Mouse (Mus musculus) small intestine, adult 2 months (tissue): ENCODE data around the gene C1ra. TPM values are rescaled to one million over a fixed set of nuclear protein-coding genes. Genes with fewer than 3 reads are reported as not detected.

ENCODE experiments used
- H3K27ac ChIP-seq: fragments of 200-500 bp; 2 replicates; pipeline ENCODE4 v1.5.1; 2012; ENCODE audit warnings: low read depth, low read length, control low read depth, inconsistent platforms; ENCODE audit not compliant: insufficient read depth
- H3K27me3 ChIP-seq: fragments of 200-500 bp; 2 replicates; pipeline ENCODE4 v1.6.1; 2012; ENCODE audit warnings: mild to moderate bottlenecking, moderate library complexity, low read length, inconsistent platforms; ENCODE audit not compliant: control insufficient read depth, insufficient read depth
- H3K36me3 ChIP-seq: fragments of 200-500 bp; 2 replicates; pipeline ENCODE4 v1.6.1; 2012; ENCODE audit warnings: mild to moderate bottlenecking, low read length, control low read depth, inconsistent platforms; ENCODE audit not compliant: control insufficient read depth, insufficient read depth
- H3K4me1 ChIP-seq: fragments of 200-500 bp; 2 replicates; pipeline ENCODE4 v1.6.1; 2012; ENCODE audit warnings: low read length, inconsistent platforms, mixed read lengths; ENCODE audit not compliant: control insufficient read depth, insufficient read depth, insufficient read length
- H3K4me3 ChIP-seq: fragments of 200-500 bp; 2 replicates; pipeline ENCODE4 v1.5.1; 2012; ENCODE audit warnings: low read depth, mild to moderate bottlenecking, control low read depth, inconsistent platforms, low read length, moderate library complexity
- CTCF ChIP-seq: fragments of 200-500 bp; IDR thresholded peaks from 2 replicates; pipeline ENCODE4 v1.5.1; 2012; ENCODE audit warnings: low read depth, mild to moderate bottlenecking, control low read depth, inconsistent platforms, low read length, moderate library complexity, mixed read lengths; ENCODE audit not compliant: insufficient replicate concordance, insufficient read length; ENCODE audit errors: extremely low read depth
- POLR2A ChIP-seq: fragments of 200-500 bp; IDR thresholded peaks from 2 replicates; pipeline ENCODE4 v1.6.1; 2012; ENCODE audit warnings: low read depth, mild to moderate bottlenecking, control low read depth, inconsistent platforms, low read length, moderate library complexity
- WGBS: fragments of 180-500 bp; shearing (Covaris S2); methylation state at CpG from one replicate; pipeline ENCODE4 v1.1.7; 2018; 5-methylcytosine and 5-hydroxymethylcytosine counted together
- polyA plus RNA-seq: library from polyadenylated mRNA; depleted of rRNA; stranded (reverse); fragments of >200 nt; gene quantifications from 2 replicates; pipeline ENCODE4 v1.2.3, GENCODE M21; 2012

Gene C1ra
- polyA plus RNA-seq, 1 experiment, result 9.1 TPM

DNA sequence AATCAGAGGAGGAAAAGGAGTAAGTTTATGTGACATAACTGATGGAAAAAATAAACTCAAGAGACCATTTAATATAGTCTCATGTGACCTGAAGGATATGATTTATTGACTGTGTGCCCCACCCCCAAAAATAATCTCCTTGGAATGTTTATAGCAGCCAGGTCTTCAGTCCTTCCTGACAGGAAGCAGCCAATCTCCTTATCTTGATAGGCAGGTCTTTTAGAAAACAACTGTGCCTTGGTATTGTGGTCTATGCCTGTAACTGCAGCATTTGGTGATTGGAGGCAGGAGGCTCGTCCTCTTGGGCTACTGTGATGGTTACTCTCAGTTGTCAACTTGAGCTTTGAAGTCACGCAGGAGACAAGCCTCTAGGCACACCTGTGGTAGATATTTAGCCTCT is 24.7 kb upstream of the C1ra start:
- 10% methylated on average over 2 of the region's 2 CpGs for WGBS
- Histone ChIP-seq H3K4me1 (peaks cover 13% of the 10 kb centered on the region), H3K4me3 (no peak overlapping the region), H3K27me3 (no peaks in the 10 kb centered on the region), H3K27ac (peak overlapping the region; percentile 78), H3K36me3 (no peaks in the 10 kb centered on the region)
- TF ChIP-seq POLR2A (no peak), CTCF (no peak)

DNA sequence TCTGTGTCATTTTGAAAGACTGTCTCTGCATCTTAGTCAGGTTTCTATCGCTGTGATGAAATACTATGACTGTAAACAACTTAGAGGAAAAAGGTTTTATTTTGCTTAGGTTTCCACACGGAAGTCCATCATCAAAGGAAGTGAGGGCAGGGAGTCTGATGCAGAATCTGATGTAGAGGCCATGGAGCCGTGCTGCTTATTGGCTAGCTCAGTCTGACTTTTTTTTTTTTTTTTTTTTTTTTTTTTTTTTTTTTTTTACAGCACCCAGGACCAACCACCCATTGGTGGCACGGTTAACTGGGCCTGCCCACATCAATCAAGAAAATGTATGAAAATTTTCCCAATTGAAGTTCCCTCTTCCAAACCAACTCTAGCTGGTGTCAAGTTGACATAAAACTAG is 23.3 kb upstream of the C1ra start:
- Histone ChIP-seq H3K27me3 (no peaks in the 10 kb centered on the region), H3K27ac (no peak overlapping the region), H3K4me3 (no peak overlapping the region), H3K4me1 (peaks cover 13% of the 10 kb centered on the region), H3K36me3 (no peaks in the 10 kb centered on the region)
- no peak for TF ChIP-seq POLR2A
- TF ChIP-seq CTCF, result no peak
- 75% methylated on average over 4 of the region's 4 CpGs for WGBS

DNA sequence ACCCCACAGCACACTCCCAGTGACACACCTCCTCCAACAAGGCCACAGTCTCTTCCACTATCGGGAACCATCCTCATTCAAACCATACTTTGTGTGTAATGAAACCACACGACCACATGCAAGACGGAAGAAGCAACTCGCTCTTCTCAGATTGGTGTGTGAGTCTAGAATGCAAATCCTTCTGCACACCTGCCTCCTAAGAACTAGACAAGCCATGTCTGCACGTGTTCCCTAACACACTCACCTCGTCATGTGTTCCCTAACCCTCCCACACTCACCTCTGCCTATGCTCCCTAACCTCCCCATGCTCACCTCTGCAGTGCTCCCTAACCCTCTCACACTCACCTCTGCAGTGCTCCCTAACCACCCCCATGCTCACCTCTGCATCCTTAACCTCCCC is 20.8 kb upstream of the C1ra start:
- H3K4me3 ChIP-seq, result no peak overlapping the region
- no peaks in the 10 kb centered on the region for H3K36me3 ChIP-seq
- WGBS, result 80% methylated on average over 6 of the region's 6 CpGs
- H3K4me1 ChIP-seq, result peaks cover 11% of the 10 kb centered on the region
- H3K27ac ChIP-seq, result no peak overlapping the region
- no peaks in the 10 kb centered on the region for H3K27me3 ChIP-seq
- TF ChIP-seq CTCF (no peak), POLR2A (no peak)

GRCm38 (mm10) chr6:124492842-124493561 is 19.2 kb upstream of the C1ra start, which contains the start of gene C1rl:
TSS of gene C1rl (plus strand) at chr6:124493113.
- TF ChIP-seq POLR2A (peak; percentile 31; the same call in 1 of the 2 replicates), CTCF (peak; percentile 60; the same call in 1 of the 2 replicates)
- Histone ChIP-seq H3K27me3 (no peaks in the 10 kb centered on the region), H3K4me3 (no peak within 1 kb of the TSS), H3K36me3 (no peaks in the 10 kb centered on the region), H3K4me1 (peaks cover 6% of the 10 kb centered on the region), H3K27ac (peak within 1 kb of the TSS; percentile 60)
- WGBS, result 11% methylated on average over 4 of the region's 4 CpGs

DNA sequence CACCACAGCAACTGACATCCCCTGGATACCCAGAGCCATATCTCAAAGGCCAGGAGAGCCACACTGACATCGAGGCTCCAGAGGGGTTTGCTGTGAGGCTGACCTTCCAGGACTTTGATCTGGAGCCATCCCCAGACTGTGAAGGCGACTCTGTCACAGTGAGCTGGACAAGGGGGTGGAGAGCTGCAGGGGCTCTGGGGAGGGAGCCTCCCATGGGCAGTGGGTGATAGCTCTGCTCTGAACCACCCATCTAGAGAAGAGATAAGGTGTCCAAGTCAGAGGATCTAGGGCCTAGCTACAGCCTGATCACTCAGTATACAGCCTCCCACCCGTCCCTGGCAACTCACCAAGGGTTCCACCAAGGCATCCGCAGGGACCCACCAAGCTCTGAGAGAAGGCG is 18.3 kb upstream of the C1ra start:
- Histone ChIP-seq H3K27me3 (no peaks in the 10 kb centered on the region), H3K4me1 (peaks cover 5% of the 10 kb centered on the region; the same call in 1 of the 2 replicates), H3K4me3 (no peak overlapping the region), H3K27ac (peak overlapping the region; percentile 60), H3K36me3 (no peaks in the 10 kb centered on the region)
- no peak for TF ChIP-seq POLR2A
- TF ChIP-seq CTCF, result no peak
- WGBS, result 72% methylated on average over 5 of the region's 5 CpGs

DNA sequence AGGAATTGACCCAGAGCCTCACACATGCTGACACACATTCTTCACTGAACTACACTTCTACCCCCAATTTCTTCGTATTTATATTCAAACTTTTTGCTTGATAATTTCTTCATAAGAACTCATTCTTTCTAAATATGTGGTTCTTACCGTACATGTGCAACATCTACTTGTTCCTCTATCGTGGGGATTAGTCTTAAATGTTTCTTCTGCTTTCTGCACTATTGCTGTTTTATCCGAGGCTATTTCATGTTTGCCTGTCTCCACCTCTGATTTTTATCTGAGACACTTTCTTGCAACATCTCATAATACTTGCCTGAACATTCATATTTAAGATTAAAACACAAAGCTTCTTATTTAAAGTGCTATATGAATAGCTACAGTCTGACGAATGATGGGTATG is 16.2 kb upstream of the C1ra start:
- Histone ChIP-seq H3K27ac (no peak overlapping the region), H3K4me3 (no peak overlapping the region), H3K27me3 (no peaks in the 10 kb centered on the region), H3K4me1 (peaks cover 8% of the 10 kb centered on the region; the same call in 1 of the 2 replicates), H3K36me3 (no peaks in the 10 kb centered on the region)
- WGBS, result 88% methylated on average over 5 of the region's 5 CpGs
- no peak for TF ChIP-seq POLR2A
- TF ChIP-seq CTCF, result no peak

DNA sequence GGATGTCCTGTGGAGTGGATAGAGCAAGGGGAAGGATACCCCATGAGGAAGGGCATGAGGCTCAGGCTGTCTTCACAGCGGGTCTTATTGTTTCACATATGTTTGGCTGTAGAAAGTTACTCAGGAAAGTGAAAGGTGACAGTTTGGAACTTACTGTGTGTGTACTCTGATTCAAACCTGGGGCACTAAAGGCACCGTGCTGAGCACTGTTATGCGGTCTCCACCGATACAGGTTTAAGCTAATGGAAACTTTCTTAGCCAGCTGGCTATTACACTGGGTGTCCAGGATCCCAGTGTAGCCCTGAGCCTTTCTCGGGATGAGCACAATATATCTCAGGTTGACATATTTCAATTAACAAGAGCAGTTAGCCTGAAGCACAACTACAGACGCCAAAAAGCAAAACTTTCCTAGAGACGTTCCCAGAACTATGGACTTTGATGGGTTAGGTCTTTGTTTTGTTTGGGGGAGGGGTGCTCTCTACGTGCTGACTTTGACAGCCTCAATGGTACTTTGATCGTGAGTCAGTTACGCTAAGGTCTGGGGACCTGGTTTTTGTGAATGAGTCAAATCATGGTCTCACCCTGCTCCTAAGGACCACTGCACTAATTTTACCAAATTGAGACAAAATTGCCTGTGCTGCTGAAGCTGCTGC is 12.2 kb upstream of the C1ra start:
- no peak overlapping the region for H3K4me3 ChIP-seq
- TF ChIP-seq POLR2A (no peak), CTCF (no peak)
- H3K36me3 ChIP-seq, result no peaks in the 10 kb centered on the region
- H3K27ac ChIP-seq, result no peak overlapping the region
- H3K27me3 ChIP-seq, result no peaks in the 10 kb centered on the region
- WGBS, result 33% methylated on average over 10 of the region's 10 CpGs
- H3K4me1 ChIP-seq, result 0 out of 2 replicates have a peak, but pooled peaks cover 3% of the 10 kb centered on the region
